Mouse (Mus musculus): ENCODE measurements around the gene Slmap. TPM values are rescaled to one million over a fixed set of nuclear protein-coding genes. Genes with fewer than 3 reads are reported as not detected.

Gene Slmap
- polyA plus RNA-seq, 1 experiment from 2014 or later = 20.2 TPM

DNA sequence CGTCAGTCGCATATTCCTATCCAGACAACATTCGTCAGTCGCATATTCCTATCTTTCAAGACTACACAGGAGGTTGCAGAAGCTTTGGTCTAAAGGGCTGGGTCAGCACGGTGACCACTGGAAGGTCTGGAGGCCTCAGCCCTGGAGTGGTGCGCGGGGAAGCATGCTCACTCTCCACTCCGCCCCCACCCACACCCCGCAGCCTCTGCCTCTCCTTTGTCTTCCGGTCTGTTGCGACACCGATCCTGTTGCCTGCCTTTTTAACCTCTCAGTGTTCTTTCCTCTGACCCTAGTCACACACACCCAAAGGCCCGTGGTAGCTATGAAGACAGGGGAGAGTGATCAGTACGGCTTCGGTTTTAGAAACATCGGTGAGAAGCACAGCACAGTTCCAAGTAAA lies 79.9 kb downstream of the Slmap start:
- peak; percentile 80 for ATAC-seq
- Histone ChIP-seq H3K27me3 (replicated peaks) (no peaks in the 10 kb centered on the region), H3K4me2 (peak overlapping the region; percentile 35; the same call in 1 of the 2 replicates), H3K4me1 (peaks cover 19% of the 10 kb centered on the region; the same call in 1 of the 2 replicates), H3K27ac (no peak overlapping the region), H3K9me3 (replicated peaks) (no peaks in the 10 kb centered on the region), H3K4me3 (no peak overlapping the region), H3K36me3 (peaks cover 38% of the 10 kb centered on the region), H3K9ac (no peak overlapping the region)
- 36% methylated on average over 16 of the region's 16 CpGs for WGBS (ENCODE audit: insufficient replicate concordance)

- H3K36me3 ChIP-seq = peaks cover 27% of the 10 kb centered on the region
- no peak for ATAC-seq
- no peaks in the 10 kb centered on the region for H3K27me3 ChIP-seq (replicated peaks)
- WGBS (ENCODE audit: insufficient replicate concordance) = 61% methylated on average over 16 of the region's 16 CpGs
- peaks cover 28% of the 10 kb centered on the region for H3K4me1 ChIP-seq
- no peak overlapping the region for H3K9ac ChIP-seq
- no peak overlapping the region for H3K4me2 ChIP-seq
- no peak overlapping the region for H3K27ac ChIP-seq
- no peaks in the 10 kb centered on the region for H3K9me3 ChIP-seq (replicated peaks)
- H3K4me3 ChIP-seq = no peak overlapping the region
Measured at GRCm38 (mm10) chr14:26450036-26450800, 84.5 kb downstream of the Slmap start.

DNA sequence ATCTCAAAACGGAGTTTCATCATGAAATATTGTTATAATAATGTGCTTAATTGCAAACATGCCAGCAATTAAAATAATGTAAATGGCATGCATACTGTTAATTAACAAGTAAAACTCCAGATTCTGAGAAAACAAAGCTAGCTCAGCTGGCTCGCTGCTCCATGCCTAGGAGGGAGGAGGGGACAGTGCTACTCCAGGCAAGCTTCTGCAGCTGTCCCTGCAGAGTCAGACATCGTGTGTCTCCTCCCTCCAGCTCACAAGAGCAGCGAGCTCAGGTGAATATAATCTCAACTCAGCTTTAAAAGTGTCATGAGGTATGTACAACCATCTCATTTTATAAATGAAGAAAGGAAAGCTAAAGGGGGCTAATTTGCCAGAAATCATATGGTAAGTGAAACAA lies 86.2 kb downstream of the Slmap start:
- no peak overlapping the region for H3K9ac ChIP-seq
- H3K9me3 ChIP-seq (replicated peaks) = no peaks in the 10 kb centered on the region
- H3K4me2 ChIP-seq = no peak overlapping the region
- H3K4me3 ChIP-seq = no peak overlapping the region
- no peak overlapping the region for H3K27ac ChIP-seq
- ATAC-seq = no peak
- H3K27me3 ChIP-seq (replicated peaks) = no peaks in the 10 kb centered on the region
- H3K4me1 ChIP-seq = peaks cover 23% of the 10 kb centered on the region
- peaks cover 30% of the 10 kb centered on the region for H3K36me3 ChIP-seq
- 69% methylated on average over 4 of the region's 4 CpGs for WGBS (ENCODE audit: insufficient replicate concordance)

DNA sequence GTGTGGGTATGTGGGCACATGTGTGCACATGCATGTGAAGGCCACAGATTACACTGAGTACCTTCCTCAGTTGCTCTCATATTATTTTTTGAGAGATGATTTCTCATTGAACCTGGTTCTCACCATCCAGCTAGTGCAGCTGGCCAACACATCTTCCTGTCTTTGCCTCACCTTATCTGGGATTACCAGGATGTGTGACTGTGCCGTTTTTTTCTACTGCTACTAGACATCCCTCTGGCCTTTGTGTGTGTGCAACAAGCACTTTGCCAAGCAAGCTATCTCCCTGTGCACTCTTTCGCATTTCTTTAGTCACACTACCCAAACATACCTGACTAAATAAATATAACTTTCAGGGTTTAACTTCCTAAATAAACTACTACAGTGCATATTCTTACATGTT lies 87.5 kb downstream of the Slmap start:
- no peaks in the 10 kb centered on the region for H3K27me3 ChIP-seq (replicated peaks)
- ATAC-seq = no peak
- H3K9ac ChIP-seq = no peak overlapping the region
- no peak overlapping the region for H3K27ac ChIP-seq
- H3K4me2 ChIP-seq = no peak overlapping the region
- H3K4me1 ChIP-seq = peaks cover 23% of the 10 kb centered on the region
- H3K4me3 ChIP-seq = no peak overlapping the region
- H3K9me3 ChIP-seq (replicated peaks) = no peaks in the 10 kb centered on the region
- peaks cover 23% of the 10 kb centered on the region for H3K36me3 ChIP-seq
- 49% methylated on average over 2 of the region's 2 CpGs for WGBS (ENCODE audit: insufficient replicate concordance)

DNA sequence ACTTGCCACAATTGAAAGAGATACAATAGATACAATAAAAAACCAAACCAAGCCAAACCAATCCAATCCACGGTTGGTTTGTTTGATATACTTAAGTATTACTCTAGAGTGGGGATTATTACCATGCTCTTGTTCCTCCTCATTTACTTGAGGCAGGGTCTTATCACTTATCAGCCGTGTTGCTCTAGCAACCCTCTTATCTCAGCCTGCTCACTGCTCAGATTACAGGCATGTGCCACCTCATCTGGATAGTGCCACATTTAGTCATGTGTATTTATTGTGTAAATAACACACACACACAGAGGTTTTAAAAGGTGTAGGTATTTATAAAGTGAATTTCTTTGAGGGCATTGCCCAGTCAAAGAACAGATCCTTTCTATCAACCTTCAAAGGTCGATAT lies 88.2 kb downstream of the Slmap start:
- Histone ChIP-seq H3K9me3 (replicated peaks) (no peaks in the 10 kb centered on the region), H3K9ac (no peak overlapping the region), H3K27me3 (replicated peaks) (no peaks in the 10 kb centered on the region), H3K4me3 (no peak overlapping the region), H3K4me2 (no peak overlapping the region), H3K27ac (no peak overlapping the region), H3K36me3 (peaks cover 23% of the 10 kb centered on the region), H3K4me1 (peaks cover 23% of the 10 kb centered on the region)
- 52% methylated on average over 3 of the region's 3 CpGs for WGBS (ENCODE audit: insufficient replicate concordance)
- ATAC-seq = no peak

DNA sequence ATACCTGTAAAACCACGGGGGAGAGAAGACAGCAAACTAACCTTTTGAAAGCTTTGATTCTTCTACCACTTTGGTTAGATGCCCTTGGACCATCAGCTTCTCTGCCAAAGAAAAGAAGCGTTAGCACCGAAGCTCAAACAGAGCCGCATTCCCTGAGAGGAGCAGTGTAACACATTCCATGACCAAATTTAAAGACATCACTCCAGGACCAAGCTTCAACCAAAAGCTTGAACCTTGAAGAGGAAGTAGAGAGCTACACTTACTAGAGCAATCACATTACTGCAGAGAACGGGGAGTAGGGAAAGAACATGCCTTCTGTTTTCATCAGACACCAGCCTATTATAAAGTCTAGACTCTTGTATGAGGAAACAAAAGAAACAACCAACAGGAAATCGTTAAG lies 92.2 kb downstream of the Slmap start:
- H3K4me2 ChIP-seq = no peak overlapping the region
- ATAC-seq = no peak
- no peak overlapping the region for H3K4me3 ChIP-seq
- H3K4me1 ChIP-seq = peaks cover 21% of the 10 kb centered on the region
- no peak overlapping the region for H3K9ac ChIP-seq
- peaks cover 27% of the 10 kb centered on the region for H3K36me3 ChIP-seq
- H3K27ac ChIP-seq = no peak overlapping the region
- WGBS (ENCODE audit: insufficient replicate concordance) = 77% methylated on average over 6 of the region's 6 CpGs
- H3K27me3 ChIP-seq (replicated peaks) = no peaks in the 10 kb centered on the region
- no peaks in the 10 kb centered on the region for H3K9me3 ChIP-seq (replicated peaks)

- Histone ChIP-seq H3K27me3 (replicated peaks) (no peaks in the 10 kb centered on the region), H3K9me3 (replicated peaks) (no peaks in the 10 kb centered on the region), H3K4me3 (no peak overlapping the region), H3K36me3 (peaks cover 26% of the 10 kb centered on the region), H3K9ac (no peak overlapping the region), H3K27ac (no peak overlapping the region), H3K4me1 (peaks cover 9% of the 10 kb centered on the region; the same call in 1 of the 2 replicates), H3K4me2 (no peak overlapping the region)
- no peak for ATAC-seq
- 72% methylated on average over 2 of the region's 2 CpGs for WGBS (ENCODE audit: insufficient replicate concordance)
Measured at GRCm38 (mm10) chr14:26441041-26441812, 93.5 kb downstream of the Slmap start.

DNA sequence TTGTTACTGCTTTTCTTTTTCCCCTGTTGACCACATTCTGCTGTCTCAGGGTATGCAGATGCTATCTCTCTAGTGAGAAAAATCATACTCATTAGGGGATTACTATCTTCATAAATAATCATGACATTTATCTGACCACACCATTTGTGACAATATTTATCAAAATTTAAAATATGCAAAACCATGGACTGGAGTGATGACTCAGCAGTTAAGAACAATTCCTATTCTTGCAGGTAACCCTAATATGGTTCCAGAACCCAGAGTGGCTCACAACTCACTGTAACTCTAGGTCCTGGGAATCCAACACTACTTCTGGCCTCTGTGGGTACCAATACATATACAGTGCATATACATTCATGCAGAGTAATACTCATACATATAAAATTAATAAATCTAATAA lies 94.7 kb downstream of the Slmap start:
- Histone ChIP-seq H3K36me3 (peaks cover 36% of the 10 kb centered on the region), H3K9me3 (replicated peaks) (no peaks in the 10 kb centered on the region), H3K27me3 (replicated peaks) (no peaks in the 10 kb centered on the region), H3K4me3 (no peak overlapping the region), H3K4me2 (no peak overlapping the region), H3K9ac (no peak overlapping the region), H3K4me1 (peaks cover 9% of the 10 kb centered on the region; the same call in 1 of the 2 replicates), H3K27ac (no peak overlapping the region)
- no peak for ATAC-seq

GRCm38 (mm10) chr14:26437771-26438170 lies 97.0 kb downstream of the Slmap start:
- no peak for ATAC-seq
- Histone ChIP-seq H3K9me3 (replicated peaks) (no peaks in the 10 kb centered on the region), H3K36me3 (peaks cover 43% of the 10 kb centered on the region), H3K4me1 (peaks cover 9% of the 10 kb centered on the region; the same call in 1 of the 2 replicates), H3K27me3 (replicated peaks) (no peaks in the 10 kb centered on the region), H3K27ac (0 out of 2 replicates have a peak overlapping the region, but pooled peaks have one; percentile 40), H3K9ac (no peak overlapping the region), H3K4me2 (no peak overlapping the region), H3K4me3 (no peak overlapping the region)
- WGBS (ENCODE audit: insufficient replicate concordance) = 46% methylated on average over 2 of the region's 2 CpGs

DNA sequence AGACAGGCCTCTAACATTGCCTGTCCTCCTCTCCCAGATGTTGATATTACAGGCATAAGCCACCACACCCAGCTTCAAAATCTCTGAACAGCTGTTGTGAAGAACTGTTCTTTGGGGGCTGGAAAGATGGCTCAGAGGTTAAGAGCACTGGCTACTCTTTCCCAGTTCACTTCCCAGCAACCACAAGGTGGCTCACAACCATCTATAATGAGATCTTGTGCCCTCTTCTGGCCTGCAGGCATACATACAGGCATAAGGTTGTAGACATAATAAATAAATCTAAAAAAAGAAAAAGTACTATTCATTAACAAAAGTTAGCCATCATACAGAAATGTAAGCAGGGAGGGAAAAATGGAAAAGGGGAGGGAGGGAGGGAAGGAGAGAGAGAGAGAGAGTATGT lies 98.4 kb downstream of the Slmap start:
- peaks cover 43% of the 10 kb centered on the region for H3K36me3 ChIP-seq
- no peaks in the 10 kb centered on the region for H3K9me3 ChIP-seq (replicated peaks)
- no peak overlapping the region for H3K4me2 ChIP-seq
- no peak for ATAC-seq
- no peak overlapping the region for H3K27ac ChIP-seq
- H3K4me3 ChIP-seq = no peak overlapping the region
- H3K4me1 ChIP-seq = peaks cover 7% of the 10 kb centered on the region; the same call in 1 of the 2 replicates
- no peaks in the 10 kb centered on the region for H3K27me3 ChIP-seq (replicated peaks)
- no peak overlapping the region for H3K9ac ChIP-seq

- Histone ChIP-seq H3K4me2 (no peak overlapping the region), H3K27me3 (replicated peaks) (no peaks in the 10 kb centered on the region), H3K9ac (no peak overlapping the region), H3K27ac (no peak overlapping the region), H3K4me3 (no peak overlapping the region), H3K36me3 (peaks cover 49% of the 10 kb centered on the region), H3K4me1 (no peaks in the 10 kb centered on the region), H3K9me3 (replicated peaks) (no peaks in the 10 kb centered on the region)
- 76% methylated on average over 2 of the region's 2 CpGs for WGBS (ENCODE audit: insufficient replicate concordance)
- no peak for ATAC-seq
Measured at GRCm38 (mm10) chr14:26432320-26432719, 102.4 kb downstream of the Slmap start.

- Histone ChIP-seq H3K4me2 (no peak overlapping the region), H3K27ac (no peak overlapping the region), H3K36me3 (peaks cover 49% of the 10 kb centered on the region), H3K9me3 (replicated peaks) (no peaks in the 10 kb centered on the region), H3K9ac (no peak overlapping the region), H3K4me3 (no peak overlapping the region), H3K27me3 (replicated peaks) (no peaks in the 10 kb centered on the region), H3K4me1 (no peaks in the 10 kb centered on the region)
- ATAC-seq = no peak
- 90% methylated on average over 2 of the region's 2 CpGs for WGBS (ENCODE audit: insufficient replicate concordance)
Measured at GRCm38 (mm10) chr14:26431919-26432318, 102.8 kb downstream of the Slmap start.
